Mouse (Mus musculus) forebrain, embryonic 15.5 days (tissue): Measurements from ENCODE around the gene Zfp367. TPM values are rescaled to one million over a fixed set of nuclear protein-coding genes. Genes with fewer than 3 reads are reported as not detected.

Experiments used
- ATAC-seq: fragments of 200-750 bp; cut with Nextera tagmentation; replicated peaks from 2 replicates; pipeline ENCODE4 v1.8.0; 2017; ENCODE audit warnings: mild to moderate bottlenecking, moderate TSS enrichment, moderate library complexity
- H3K27ac ChIP-seq: fragments of 300-500 bp; sonication (generic); replicated peaks from 2 replicates; pipeline ENCODE4 v1.5.1; 2015; ENCODE audit warnings: mild to moderate bottlenecking, inconsistent platforms
- H3K27me3 ChIP-seq: fragments of 300-500 bp; sonication (generic); 2 replicates; pipeline ENCODE4 v1.6.1; 2015; ENCODE audit warnings: inconsistent platforms
- H3K36me3 ChIP-seq: fragments of 300-500 bp; sonication (generic); 2 replicates; pipeline ENCODE4 v1.6.1; 2015; ENCODE audit warnings: mild to moderate bottlenecking, inconsistent platforms
- H3K4me1 ChIP-seq: fragments of 300-500 bp; sonication (generic); 2 replicates; pipeline ENCODE4 v1.6.1; 2015; ENCODE audit warnings: inconsistent platforms
- H3K4me2 ChIP-seq: fragments of 300-500 bp; sonication (generic); replicated peaks from 2 replicates; pipeline ENCODE4 v1.6.1; 2015; ENCODE audit warnings: mild to moderate bottlenecking, inconsistent platforms
- H3K4me3 ChIP-seq: fragments of 300-500 bp; sonication (generic); 2 replicates; pipeline ENCODE4 v1.5.1; 2015; ENCODE audit warnings: mild to moderate bottlenecking, inconsistent platforms
- H3K9ac ChIP-seq: fragments of 300-500 bp; sonication (generic); replicated peaks from 2 replicates; pipeline ENCODE4 v1.6.1; 2015; ENCODE audit warnings: mild to moderate bottlenecking, inconsistent platforms
- H3K9me3 ChIP-seq: fragments of 300-500 bp; sonication (generic); 2 replicates; pipeline ENCODE4 v1.6.1; 2016; ENCODE audit warnings: inconsistent platforms
- whole genome bisulfite sequencing: fragments of 180-500 bp; shearing (Covaris S2); methylation state at CpG from one replicate; pipeline ENCODE4 v1.1.7; 2015; ENCODE audit warnings: mixed read lengths; 5-methylcytosine and 5-hydroxymethylcytosine counted together
- polyA plus RNA-seq: library from polyadenylated mRNA; unstranded; fragments of >200 nt; fragmentation: Nextera tagmentation; extraction: Ambion mirVana; gene quantifications from 2 replicates; pipeline ENCODE4 v1.2.1, GENCODE M21; 2015

Zfp367 gene
- polyA plus RNA-seq, 1 experiment from 2014 or later = 12.7 TPM

- 61% methylated on average over 13 of the region's 13 CpGs for WGBS
- no peak overlapping the region for H3K4me2 ChIP-seq
These were observed 26.0 kb upstream of the Zfp367 start for GRCm38 (mm10) chr13:64178746-64179652.

GRCm38 (mm10) chr13:64178000-64178399 is 25.0 kb upstream of the Zfp367 start:
- 80% methylated on average over 7 of the region's 7 CpGs for WGBS
- Histone ChIP-seq H3K4me1 (no peaks in the 10 kb centered on the region), H3K4me3 (no peak overlapping the region), H3K27me3 (no peaks in the 10 kb centered on the region), H3K27ac (no peak overlapping the region), H3K9ac (no peak overlapping the region), H3K36me3 (peaks cover under 1% of the 10 kb centered on the region; the same call in 1 of the 2 replicates), H3K9me3 (no peaks in the 10 kb centered on the region), H3K4me2 (no peak overlapping the region)
- no peak for ATAC-seq

More at GRCm38 (mm10) chr13:64178746-64179652, 26.0 kb upstream of the Zfp367 start:
- no peak overlapping the region for H3K27ac ChIP-seq
- H3K4me1 ChIP-seq = no peaks in the 10 kb centered on the region
- no peaks in the 10 kb centered on the region for H3K9me3 ChIP-seq
- H3K27me3 ChIP-seq = no peaks in the 10 kb centered on the region
- ATAC-seq = 0 out of 2 replicates have a peak, but pooled peaks have one; percentile 35
- no peak overlapping the region for H3K4me3 ChIP-seq
- no peaks in the 10 kb centered on the region for H3K36me3 ChIP-seq
- H3K9ac ChIP-seq = no peak overlapping the region

DNA sequence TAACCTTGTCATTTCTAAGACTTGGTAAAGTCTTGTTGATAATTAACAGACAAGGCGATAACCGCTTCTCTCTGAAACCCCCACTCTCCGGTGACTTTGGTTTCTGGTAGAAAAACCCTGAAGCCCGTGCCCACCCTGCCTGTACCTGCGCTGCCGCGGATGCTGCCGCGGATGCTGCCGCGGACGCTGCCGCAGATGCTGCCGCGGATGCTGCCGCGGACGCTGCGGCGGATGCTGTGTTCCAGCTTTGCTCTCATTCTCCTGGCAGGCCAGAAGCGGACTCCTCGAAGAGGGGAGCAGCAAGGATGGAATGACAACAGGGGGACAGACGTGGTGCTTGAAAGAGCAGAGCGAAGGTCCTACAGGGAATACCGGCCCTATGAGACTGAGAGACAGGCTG is 16.7 kb upstream of the Zfp367 start:
- ATAC-seq = no peak
- WGBS = 98% methylated on average over 25 of the region's 25 CpGs
- no peaks in the 10 kb centered on the region for H3K4me1 ChIP-seq
- peaks cover 41% of the 10 kb centered on the region for H3K36me3 ChIP-seq
- no peaks in the 10 kb centered on the region for H3K27me3 ChIP-seq
- no peak overlapping the region for H3K27ac ChIP-seq
- peaks cover 36% of the 10 kb centered on the region for H3K9me3 ChIP-seq
- no peak overlapping the region for H3K9ac ChIP-seq
- H3K4me2 ChIP-seq = no peak overlapping the region
- no peak overlapping the region for H3K4me3 ChIP-seq

GRCm38 (mm10) chr13:64163147-64163715 is 10.2 kb upstream of the Zfp367 start:
- H3K27me3 ChIP-seq = 0 out of 2 replicates have a peak, but pooled peaks cover 8% of the 10 kb centered on the region
- no peak overlapping the region for H3K27ac ChIP-seq
- peak overlapping the region; percentile 79 for H3K4me3 ChIP-seq
- H3K36me3 ChIP-seq = peaks cover 7% of the 10 kb centered on the region; the same call in 1 of the 2 replicates
- H3K9me3 ChIP-seq = no peaks in the 10 kb centered on the region
- no peak for ATAC-seq
- 33% methylated on average over 13 of the region's 13 CpGs for WGBS
- H3K4me2 ChIP-seq = peak overlapping the region; percentile 87
- peaks cover 17% of the 10 kb centered on the region for H3K4me1 ChIP-seq
- no peak overlapping the region for H3K9ac ChIP-seq

DNA sequence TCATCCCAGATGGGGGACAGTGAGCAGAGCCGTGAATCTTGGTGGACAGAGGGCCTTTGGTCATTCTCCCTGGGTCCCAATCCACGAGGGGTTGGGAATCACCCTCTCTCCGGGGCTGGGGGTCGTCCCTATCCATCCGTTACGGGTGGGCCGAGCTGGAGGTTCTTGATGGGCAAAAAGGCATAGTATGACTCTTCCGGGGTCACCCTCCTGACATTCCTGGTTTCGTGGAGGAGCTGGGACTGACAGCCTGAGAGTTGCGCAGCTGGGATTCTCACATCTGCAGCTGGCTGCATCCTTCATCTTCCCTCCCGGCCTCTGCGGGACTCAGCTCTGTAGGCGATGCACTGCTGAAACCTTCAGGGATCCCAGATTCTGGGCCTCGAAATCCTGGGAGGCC is 9.6 kb upstream of the Zfp367 start:
- H3K27ac ChIP-seq = no peak overlapping the region
- WGBS = under 1% methylated on average over 14 of the region's 14 CpGs
- H3K9me3 ChIP-seq = no peaks in the 10 kb centered on the region
- peaks cover 17% of the 10 kb centered on the region for H3K4me1 ChIP-seq
- H3K4me2 ChIP-seq = peak overlapping the region; percentile 87
- peak overlapping the region; percentile 74 for H3K9ac ChIP-seq
- H3K36me3 ChIP-seq = peaks cover 7% of the 10 kb centered on the region; the same call in 1 of the 2 replicates
- peak overlapping the region; percentile 79 for H3K4me3 ChIP-seq
- 0 out of 2 replicates have a peak, but pooled peaks cover 8% of the 10 kb centered on the region for H3K27me3 ChIP-seq
- peak; percentile 3; the same call in 1 of the 2 replicates for ATAC-seq

DNA sequence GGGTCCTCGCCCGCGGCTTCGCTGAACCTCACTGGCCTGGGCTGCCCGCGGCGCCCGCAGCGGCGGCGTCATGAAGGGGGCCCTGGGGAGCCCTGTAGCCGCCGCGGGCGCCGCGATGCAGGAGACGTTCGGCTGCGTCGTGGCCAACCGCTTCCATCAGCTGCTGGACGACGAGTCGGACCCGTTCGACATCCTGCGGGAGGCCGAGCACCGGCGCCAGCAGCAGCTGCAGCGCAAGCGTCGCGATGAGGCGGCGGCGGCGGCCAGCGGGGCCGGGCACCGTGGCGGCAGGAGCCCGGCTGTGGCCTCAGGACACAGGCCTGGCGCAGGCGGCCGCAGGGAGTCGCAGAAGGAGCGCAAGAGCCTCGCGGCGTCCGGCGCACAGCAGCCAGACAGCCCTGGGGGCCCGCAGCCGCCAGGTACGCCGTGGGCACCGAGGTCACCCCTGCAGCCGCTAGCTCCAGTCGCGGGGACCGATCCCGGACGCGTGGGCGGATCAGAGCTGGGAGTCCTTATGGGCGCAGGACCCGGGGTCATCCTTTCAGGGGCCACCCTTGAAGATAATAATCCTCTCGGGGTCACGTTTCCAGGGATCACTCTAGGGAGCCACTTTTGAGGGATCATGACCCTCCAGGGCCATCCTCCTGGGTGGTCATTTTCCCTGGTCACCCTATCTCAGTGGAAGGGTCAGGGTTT is 9.1 kb upstream of the Zfp367 start:
- under 1% methylated on average over 56 of the region's 71 CpGs for WGBS
- 0 out of 2 replicates have a peak, but pooled peaks cover 8% of the 10 kb centered on the region for H3K27me3 ChIP-seq
- peak overlapping the region; percentile 79 for H3K4me3 ChIP-seq
- H3K9ac ChIP-seq = peak overlapping the region; percentile 74
- H3K27ac ChIP-seq = peak overlapping the region; percentile 78
- ATAC-seq = peak; percentile 71
- peak overlapping the region; percentile 87 for H3K4me2 ChIP-seq
- H3K4me1 ChIP-seq = peaks cover 17% of the 10 kb centered on the region
- no peaks in the 10 kb centered on the region for H3K9me3 ChIP-seq
- peaks cover 4% of the 10 kb centered on the region; the same call in 1 of the 2 replicates for H3K36me3 ChIP-seq

DNA sequence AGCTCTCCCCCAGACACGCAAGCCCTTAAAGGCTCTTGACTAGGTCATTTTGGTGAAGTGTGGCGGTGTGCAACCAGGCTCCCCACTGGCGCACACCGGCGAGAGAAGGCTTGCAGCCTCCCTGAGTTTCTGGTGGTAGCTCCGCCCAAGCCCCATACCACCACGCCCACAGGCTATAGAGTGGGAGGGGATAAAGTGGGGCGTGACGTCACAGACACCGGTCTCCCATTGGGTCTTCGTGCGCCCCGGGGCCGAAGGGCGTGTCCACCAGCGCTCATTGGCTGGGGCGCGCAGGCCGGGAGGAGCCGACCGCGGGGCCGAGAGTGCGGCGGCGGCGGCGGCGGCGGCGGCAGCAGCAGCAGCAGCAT is 8.5 kb upstream of the Zfp367 start, which contains the start of gene Habp4:
TSS of gene Habp4 (plus strand) at position 277 of the 368 bp plus-strand sequence.
- under 1% methylated on average over 31 of the region's 31 CpGs for WGBS
- H3K36me3 ChIP-seq = peaks cover under 1% of the 10 kb centered on the region; the same call in 1 of the 2 replicates
- peak within 1 kb of the TSS; percentile 78 for H3K27ac ChIP-seq

DNA sequence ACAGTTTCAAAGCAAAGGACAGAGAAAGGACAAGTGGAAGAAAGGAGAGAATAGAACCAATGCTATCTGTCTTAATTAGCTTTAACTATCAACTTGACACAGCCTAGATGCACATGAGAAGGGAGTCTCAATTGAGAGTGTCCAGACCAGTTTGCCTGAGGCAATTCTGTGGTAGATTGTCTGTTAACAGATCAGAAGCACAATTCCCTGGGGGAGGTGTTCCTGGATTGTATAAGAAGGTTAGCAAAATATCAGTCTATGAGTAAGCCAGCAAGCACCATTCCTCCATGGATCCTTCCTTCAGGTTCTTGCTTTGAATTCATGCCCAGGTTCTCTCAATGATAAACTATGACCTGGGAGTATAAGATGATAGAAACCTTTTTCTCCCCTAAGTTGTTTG is 4.0 kb upstream of the Zfp367 start:
- 0 out of 2 replicates have a peak, but pooled peaks cover 8% of the 10 kb centered on the region for H3K27me3 ChIP-seq
- no peaks in the 10 kb centered on the region for H3K36me3 ChIP-seq
- no peak overlapping the region for H3K27ac ChIP-seq
- no peak overlapping the region for H3K4me3 ChIP-seq
- peaks cover 5% of the 10 kb centered on the region; the same call in 1 of the 2 replicates for H3K4me1 ChIP-seq
- H3K4me2 ChIP-seq = no peak overlapping the region
- no peak overlapping the region for H3K9ac ChIP-seq
- ATAC-seq = no peak
- no peaks in the 10 kb centered on the region for H3K9me3 ChIP-seq

More for the DNA sequence above, 8.5 kb upstream of the Zfp367 start, which contains the start of gene Habp4:
- 0 out of 2 replicates have a peak, but pooled peaks cover 8% of the 10 kb centered on the region for H3K27me3 ChIP-seq
- H3K4me3 ChIP-seq = peak within 1 kb of the TSS; percentile 79
- H3K4me1 ChIP-seq = peaks cover 17% of the 10 kb centered on the region
- peak; percentile 98 for ATAC-seq
- peak within 1 kb of the TSS; percentile 87 for H3K4me2 ChIP-seq
- no peaks in the 10 kb centered on the region for H3K9me3 ChIP-seq
- peak within 1 kb of the TSS; percentile 74 for H3K9ac ChIP-seq

- Histone ChIP-seq H3K4me1 (peaks cover 16% of the 10 kb centered on the region), H3K9me3 (no peaks in the 10 kb centered on the region), H3K9ac (no peak overlapping the region), H3K36me3 (no peaks in the 10 kb centered on the region), H3K4me3 (no peak overlapping the region), H3K27me3 (0 out of 2 replicates have a peak, but pooled peaks cover 5% of the 10 kb centered on the region), H3K27ac (no peak overlapping the region), H3K4me2 (no peak overlapping the region)
- 13% methylated on average over 1 of the region's 1 CpGs for WGBS
- ATAC-seq = no peak
These were observed 2.2 kb upstream of the Zfp367 start for GRCm38 (mm10) chr13:64155171-64155571.

GRCm38 (mm10) chr13:64154651-64155050 is 1.6 kb upstream of the Zfp367 start:
- H3K9me3 ChIP-seq = no peaks in the 10 kb centered on the region
- no peak for ATAC-seq
- WGBS = 65% methylated on average over 2 of the region's 2 CpGs

DNA sequence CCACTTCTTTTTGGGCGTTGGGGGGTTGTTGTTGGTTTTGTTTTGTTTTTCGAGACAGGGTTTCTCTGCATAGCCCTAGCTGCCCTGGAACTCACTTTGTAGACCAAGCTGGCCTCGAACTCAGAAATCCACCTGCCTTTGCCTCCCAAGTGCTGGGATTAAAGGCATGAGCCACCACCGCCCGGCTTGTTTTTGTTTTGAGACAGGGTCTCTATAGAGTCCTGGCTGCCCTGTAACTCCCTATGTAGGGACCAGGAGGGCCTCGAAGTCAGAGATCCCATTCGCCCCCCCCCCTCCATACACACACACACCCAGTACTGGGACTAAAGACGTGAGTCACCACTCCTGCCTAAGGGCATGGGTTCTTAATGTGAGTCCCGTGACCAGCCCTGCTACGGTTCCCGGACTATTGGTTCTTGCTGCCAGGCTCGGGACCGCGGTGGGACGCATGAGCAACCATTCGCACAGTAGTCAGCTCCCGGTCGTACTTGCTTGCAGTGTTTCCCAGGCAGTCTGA is 807 bp upstream of the Zfp367 start:
- no peaks in the 10 kb centered on the region for H3K36me3 ChIP-seq
- under 1% methylated on average over 18 of the region's 18 CpGs for WGBS

More at GRCm38 (mm10) chr13:64154651-64155050, 1.6 kb upstream of the Zfp367 start:
- H3K9ac ChIP-seq = no peak overlapping the region
- 0 out of 2 replicates have a peak, but pooled peaks cover 4% of the 10 kb centered on the region for H3K27me3 ChIP-seq
- no peak overlapping the region for H3K27ac ChIP-seq
- H3K36me3 ChIP-seq = no peaks in the 10 kb centered on the region
- no peak overlapping the region for H3K4me3 ChIP-seq
- H3K4me2 ChIP-seq = no peak overlapping the region
- peaks cover 18% of the 10 kb centered on the region for H3K4me1 ChIP-seq

More for the DNA sequence above, 807 bp upstream of the Zfp367 start:
- H3K4me3 ChIP-seq = peak overlapping the region; percentile 58
- H3K27me3 ChIP-seq = 0 out of 2 replicates have a peak, but pooled peaks cover 3% of the 10 kb centered on the region
- peak; percentile 30 for ATAC-seq
- H3K9me3 ChIP-seq = no peaks in the 10 kb centered on the region
- H3K4me2 ChIP-seq = peak overlapping the region; percentile 80
- peaks cover 18% of the 10 kb centered on the region for H3K4me1 ChIP-seq
- peak overlapping the region; percentile 60 for H3K9ac ChIP-seq
- H3K27ac ChIP-seq = no peak overlapping the region
